Mouse (Mus musculus) effector memory CD4-positive, alpha-beta T cell, adult 7 months (primary cell): Measurements from ENCODE around the gene Scrg1. TPM values are rescaled to one million over a fixed set of nuclear protein-coding genes. Genes with fewer than 3 reads are reported as not detected.

Source experiments
- polyA plus RNA-seq: library from polyadenylated mRNA; unstranded; fragments of 100-300 nt; shearing (Covaris generic); gene quantifications from one replicate; pipeline ENCODE4 v1.2.1, GENCODE M21; 2017

The Scrg1 gene
- not detected for polyA plus RNA-seq

DNA sequence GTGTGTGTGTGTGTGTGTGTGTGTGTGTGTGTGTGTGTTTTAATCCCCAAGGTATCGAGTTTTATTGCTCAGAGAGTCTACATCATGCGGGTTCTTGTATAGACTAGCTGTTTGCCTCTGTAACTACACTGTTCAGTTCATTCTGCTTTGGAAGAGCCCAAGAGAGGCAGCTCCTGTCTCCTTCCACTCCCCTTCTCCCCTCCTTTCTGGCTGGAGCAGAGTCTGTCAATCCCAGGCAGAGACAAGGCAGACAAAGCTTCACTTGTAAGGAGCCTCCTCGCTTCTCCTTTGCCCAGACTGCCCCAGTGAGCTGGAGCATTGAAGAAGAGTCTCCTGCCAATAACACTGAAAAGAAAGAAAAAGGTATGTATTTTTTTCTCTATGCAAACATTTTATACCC is at the start of gene Scrg1:
TSS of gene Scrg1 (plus strand) at position 159 of the 400 bp plus-strand sequence.

DNA sequence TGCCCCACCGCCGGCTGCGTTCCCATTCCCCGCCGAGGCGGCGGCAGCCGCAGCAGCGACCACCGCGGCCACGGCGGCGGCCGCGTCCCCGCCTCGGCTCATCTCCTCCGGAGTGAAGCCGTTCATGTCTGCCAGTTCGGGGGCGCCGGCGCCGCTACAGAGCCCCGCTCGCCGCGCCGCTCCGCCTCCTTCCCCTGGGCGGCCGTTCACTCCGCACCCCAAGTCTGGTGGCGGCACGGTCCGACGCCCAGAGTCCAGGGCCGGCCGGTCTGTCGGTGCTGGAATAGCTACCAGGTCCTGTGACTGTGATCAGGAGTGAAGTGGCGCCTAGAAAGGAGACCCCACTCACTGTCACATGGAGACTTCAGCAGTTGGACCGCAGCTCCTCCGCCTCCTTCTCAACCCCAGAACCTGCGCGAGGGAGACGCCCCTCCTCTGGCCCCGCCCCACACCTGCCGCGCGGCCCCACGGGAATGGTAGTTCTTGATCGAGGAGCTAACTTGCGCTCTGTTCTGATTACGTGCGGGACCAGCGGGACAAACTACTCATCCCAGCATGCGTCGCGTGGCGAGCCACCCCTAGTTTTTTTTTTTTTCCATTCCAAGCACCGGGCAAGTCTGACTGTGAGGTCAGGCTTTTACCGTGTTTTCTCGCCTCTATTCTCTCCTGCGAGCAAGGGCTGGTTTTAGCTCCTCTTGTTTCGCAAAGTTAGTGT is 31.9 kb downstream of the Scrg1 start, which contains the start of gene Sap30:
TSS of gene Sap30 (minus strand) at position 420 of the 715 bp plus-strand sequence.

DNA sequence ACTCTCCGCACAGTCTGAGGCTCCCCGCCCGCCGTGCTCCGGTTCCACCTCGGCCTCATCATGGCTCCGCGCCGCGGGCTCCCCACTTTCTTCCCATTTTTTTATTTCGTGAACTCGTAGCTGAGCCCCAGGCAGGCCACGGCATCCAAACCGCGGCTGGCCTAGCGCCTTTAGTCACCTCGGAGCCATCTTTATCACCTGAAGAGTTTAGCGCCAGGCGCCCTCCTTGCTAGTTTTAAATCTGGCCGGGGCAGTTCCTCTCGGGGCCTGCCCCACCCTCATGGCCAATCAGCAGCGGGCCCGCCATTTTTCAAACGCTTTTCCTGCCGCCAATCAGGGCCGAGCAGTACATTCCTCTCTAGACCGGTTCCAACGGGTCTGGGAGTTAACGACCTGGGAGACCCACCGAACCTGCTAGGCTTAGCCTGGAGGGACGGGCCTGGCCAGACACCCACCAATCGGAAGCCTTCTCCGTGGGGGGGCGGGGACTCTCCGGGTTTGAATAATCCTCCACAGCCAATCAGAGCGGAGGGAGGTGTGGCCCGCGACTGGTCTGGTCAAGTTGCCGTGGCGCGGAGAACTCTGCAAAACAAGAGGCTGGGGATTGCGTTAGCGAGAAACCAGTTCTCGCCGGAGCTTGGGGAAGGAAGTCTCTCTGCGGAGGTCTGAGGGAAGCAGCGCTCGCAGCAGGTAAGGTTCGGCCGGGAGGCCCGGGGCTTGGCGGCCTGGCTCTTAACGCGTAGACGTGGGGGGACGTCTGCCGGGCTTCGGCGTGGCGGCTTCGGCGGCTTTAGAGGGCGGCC is 55.8 kb downstream of the Scrg1 start, which contains the start of gene Hmgb2:
TSS of gene Hmgb2 (plus strand) at position 592 of the 803 bp plus-strand sequence.

Other genes starting within 250 kb of the Scrg1 start
- gene Hand2, start 134.9 kb upstream of the Scrg1 start, polyA plus RNA-seq: not detected
- gene Sap30, start 31.9 kb downstream of the Scrg1 start, polyA plus RNA-seq: 28.5 TPM
- gene Hmgb2, start 56.0 kb downstream of the Scrg1 start, polyA plus RNA-seq: 157 TPM
- gene Galnt7, start 197.1 kb downstream of the Scrg1 start, polyA plus RNA-seq: 44.1 TPM